Mouse (Mus musculus): ENCODE measurements around the gene Ccdc63.

Gene Ccdc63

GRCm38 (mm10) chr5:122086121-122086520, 54.5 kb downstream of the Ccdc63 start:
- ATAC-seq (ENCODE audit: low TSS enrichment) = no peak

DNA sequence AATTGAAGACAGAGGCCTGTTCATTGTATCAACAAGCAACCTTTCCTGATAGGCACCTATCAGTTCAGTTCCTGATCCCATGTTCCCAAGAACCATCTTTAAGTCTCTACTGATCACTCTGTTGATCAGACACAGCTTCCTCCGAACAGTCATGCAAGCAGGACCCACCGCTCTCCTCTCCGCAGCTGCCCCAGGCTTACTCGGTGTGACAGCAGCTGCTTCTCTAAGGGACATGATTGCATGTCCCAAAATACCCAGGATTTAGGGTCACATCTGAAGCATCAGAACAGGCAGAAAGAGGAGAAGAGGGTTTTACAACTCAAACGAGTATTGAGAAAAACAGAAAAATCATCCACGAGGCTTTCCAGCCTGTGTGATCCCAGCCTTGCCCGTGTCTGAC, 55.3 kb downstream of the Ccdc63 start:
- no peak for ATAC-seq (ENCODE audit: low TSS enrichment)

- ATAC-seq (ENCODE audit: low TSS enrichment) = no peak
Measured at GRCm38 (mm10) chr5:122084470-122084869, 56.2 kb downstream of the Ccdc63 start.

- ATAC-seq (ENCODE audit: low TSS enrichment) = no peak
Measured at GRCm38 (mm10) chr5:122083282-122083681, 57.3 kb downstream of the Ccdc63 start.

GRCm38 (mm10) chr5:122081471-122081870, 59.2 kb downstream of the Ccdc63 start:
- no peak for ATAC-seq (ENCODE audit: low TSS enrichment)

- peak; percentile 72; the same call in 1 of the 2 replicates for ATAC-seq (ENCODE audit: low TSS enrichment)
Measured at GRCm38 (mm10) chr5:122080930-122081329, 59.7 kb downstream of the Ccdc63 start.

DNA sequence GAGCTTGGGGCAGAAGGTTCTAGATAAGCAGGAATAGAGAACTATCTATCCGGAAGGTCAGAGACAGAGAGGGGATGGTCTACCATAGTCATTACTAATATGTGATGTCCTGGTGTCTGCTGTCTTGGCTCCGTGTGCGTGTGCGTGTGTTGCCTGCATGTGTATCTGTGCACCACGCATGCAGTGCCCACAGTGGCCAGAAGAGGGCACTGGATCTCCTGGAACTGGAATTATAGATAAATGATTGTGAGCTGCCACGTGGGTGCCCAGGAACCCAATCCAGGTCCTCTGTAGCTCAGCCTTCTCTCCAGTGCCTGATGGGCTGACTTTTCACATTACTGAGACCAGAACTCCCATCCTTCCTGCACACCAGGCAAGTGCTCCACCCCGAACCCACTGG, 60.8 kb downstream of the Ccdc63 start:
- no peak for ATAC-seq (ENCODE audit: low TSS enrichment)

- no peak for ATAC-seq (ENCODE audit: low TSS enrichment)
Measured at GRCm38 (mm10) chr5:122077244-122077643, 63.4 kb downstream of the Ccdc63 start.

- no peak for ATAC-seq (ENCODE audit: low TSS enrichment)
Measured at GRCm38 (mm10) chr5:122075736-122076135, 64.9 kb downstream of the Ccdc63 start.

- ATAC-seq (ENCODE audit: low TSS enrichment) = no peak
Measured at GRCm38 (mm10) chr5:122071997-122072396, 68.6 kb downstream of the Ccdc63 start.

DNA sequence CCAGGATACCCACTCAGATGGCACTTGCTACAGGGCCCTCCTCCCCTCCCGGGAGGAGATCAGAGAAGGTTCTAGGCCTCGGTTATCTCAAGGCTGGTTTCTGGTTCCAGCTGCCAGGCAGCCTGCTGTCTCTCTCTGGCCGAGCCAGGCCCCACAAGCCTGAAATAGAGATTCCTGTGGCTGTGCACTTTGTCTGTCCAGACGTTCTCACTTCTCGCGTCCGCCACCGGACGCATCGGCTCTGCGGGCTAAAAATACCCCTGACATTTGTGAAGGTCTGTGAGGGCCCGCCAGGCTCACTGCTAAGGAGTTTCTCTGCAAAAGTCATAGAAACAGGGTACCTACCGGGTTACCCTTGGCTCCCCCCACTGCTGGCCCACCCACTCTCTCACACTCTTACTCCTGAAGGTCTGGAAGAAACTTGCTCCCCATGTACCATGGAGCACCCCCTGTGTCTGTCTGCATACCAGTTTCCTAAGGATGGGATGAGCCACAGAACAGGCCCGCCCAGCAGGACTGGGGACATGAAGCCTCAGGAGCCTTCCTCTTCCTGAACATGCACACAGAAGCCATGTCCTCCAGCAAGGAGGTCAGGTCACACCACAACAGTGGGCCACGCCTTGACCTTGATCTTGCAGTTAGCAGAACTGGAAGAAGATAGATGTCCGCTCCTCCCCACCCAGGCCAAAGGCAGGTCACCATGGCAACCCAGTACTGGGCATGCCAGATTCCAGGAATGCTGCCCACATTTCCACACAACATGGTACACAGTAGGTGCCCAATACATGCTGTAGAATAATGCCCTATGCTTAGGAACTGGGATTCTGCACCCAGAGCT, 69.4 kb downstream of the Ccdc63 start:
- no peak for ATAC-seq (ENCODE audit: low TSS enrichment)

GRCm38 (mm10) chr5:122068563-122068962, 72.1 kb downstream of the Ccdc63 start:
- ATAC-seq (ENCODE audit: low TSS enrichment) = peak; percentile 48; the same call in 1 of the 2 replicates

DNA sequence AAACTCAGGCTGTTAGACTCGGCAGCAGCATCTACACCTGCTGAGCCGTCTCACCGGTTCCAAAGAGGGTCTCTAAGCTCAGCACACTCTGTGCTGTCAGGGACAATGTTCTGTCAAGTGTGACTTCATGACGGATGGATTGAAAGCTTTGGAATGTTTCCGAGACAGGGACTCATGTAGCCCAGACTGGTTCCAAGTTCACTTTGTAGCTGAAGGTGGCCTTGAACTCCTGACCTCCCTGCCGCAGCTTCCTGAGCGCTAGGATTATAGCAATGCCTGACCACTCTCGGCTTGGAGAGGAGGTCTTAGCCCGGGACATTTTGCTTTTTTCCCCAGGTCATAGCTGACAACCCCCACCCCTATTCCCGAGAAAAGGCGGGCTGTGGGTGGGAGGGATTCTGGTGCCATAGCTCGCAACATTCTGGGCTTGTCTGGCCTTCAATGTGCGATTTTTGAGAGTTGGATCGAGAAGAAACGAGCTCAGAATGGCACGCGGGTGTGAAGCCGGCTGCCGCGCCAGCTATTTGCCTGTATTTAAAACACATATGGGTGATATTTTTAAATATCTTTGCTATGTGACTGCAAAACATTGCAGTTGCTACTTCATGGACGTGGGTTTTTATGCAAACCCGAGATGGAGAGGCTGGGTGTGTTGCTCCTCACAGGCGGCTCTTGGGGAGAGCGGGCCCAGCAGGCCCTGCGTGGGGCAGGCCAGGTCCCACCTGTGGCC, 77.3 kb downstream of the Ccdc63 start:
- peak; percentile 68 for ATAC-seq (ENCODE audit: low TSS enrichment)

- ATAC-seq (ENCODE audit: low TSS enrichment) = no peak
Measured at GRCm38 (mm10) chr5:122062479-122062878, 78.1 kb downstream of the Ccdc63 start.

DNA sequence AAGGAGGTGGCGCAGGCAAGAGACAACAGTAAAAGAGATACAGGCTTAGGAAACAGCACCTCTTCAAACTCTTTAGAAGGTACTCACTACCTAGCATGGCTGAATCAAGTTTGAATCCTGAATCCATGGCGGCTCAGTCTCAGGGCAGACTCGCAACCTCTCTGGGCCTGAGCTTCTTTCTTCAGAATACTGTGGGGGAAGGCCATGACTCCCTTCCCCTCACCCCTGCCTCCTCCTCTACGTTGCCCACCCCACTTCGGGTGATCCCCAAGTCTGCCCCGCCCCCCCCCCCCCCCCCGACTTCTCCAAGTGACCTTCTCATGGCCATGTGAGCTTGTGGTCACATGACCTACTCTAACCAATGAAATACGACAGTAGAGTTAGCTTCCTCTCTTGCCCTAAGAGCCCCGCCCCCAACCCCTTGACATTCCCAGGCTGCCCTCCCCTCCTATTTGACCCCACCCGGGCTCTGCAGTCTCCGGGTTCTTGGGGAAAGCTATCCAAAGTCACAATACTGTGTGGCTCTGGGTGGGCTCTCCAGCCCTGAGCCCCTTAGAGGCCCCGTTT, 79.8 kb downstream of the Ccdc63 start:
- no peak for ATAC-seq (ENCODE audit: low TSS enrichment)

GRCm38 (mm10) chr5:122059060-122060017, 81.3 kb downstream of the Ccdc63 start:
- ATAC-seq (ENCODE audit: low TSS enrichment) = no peak
